Mouse (Mus musculus) right cerebral cortex, postnatal 25 days (tissue): Measurements from ENCODE around the gene Csnk1g2.

Source experiments
- DNase-seq: peaks from one replicate; pipeline ENCODE4 v3.0.0; 2022

The Csnk1g2 gene

GRCm38 (mm10) chr10:80684214-80684613 is 61.6 kb downstream of the Csnk1g2 start:
- DNase-seq, result peak; percentile 47

- no peak for DNase-seq
These were observed 62.3 kb downstream of the Csnk1g2 start for GRCm38 (mm10) chr10:80684984-80685383.

- DNase-seq, result no peak
These were observed 64.0 kb downstream of the Csnk1g2 start for GRCm38 (mm10) chr10:80686617-80687016.

GRCm38 (mm10) chr10:80687850-80688249 is 65.2 kb downstream of the Csnk1g2 start:
- DNase-seq, result no peak
